Mouse (Mus musculus) ES-Bruce4 (cell line): Measurements from ENCODE around the gene Cryzl2.

Experiments
- CTCF ChIP-seq: IDR thresholded peaks from one replicate; pipeline ENCODE4 v1.8.1; 2011; ENCODE audit warnings: low read depth, low read length
- EP300 ChIP-seq: IDR thresholded peaks from 2 replicates; pipeline ENCODE4 v1.6.1; 2011; ENCODE audit warnings: low read depth, low read length; ENCODE audit not compliant: insufficient read depth

- TF ChIP-seq CTCF (no peak), EP300 (no peak)
These were observed 12.9 kb upstream of the Cryzl2 start for GRCm38 (mm10) chr1:157445398-157445910.
